Mouse (Mus musculus): ENCODE measurements around the gene Agbl3.

DNA sequence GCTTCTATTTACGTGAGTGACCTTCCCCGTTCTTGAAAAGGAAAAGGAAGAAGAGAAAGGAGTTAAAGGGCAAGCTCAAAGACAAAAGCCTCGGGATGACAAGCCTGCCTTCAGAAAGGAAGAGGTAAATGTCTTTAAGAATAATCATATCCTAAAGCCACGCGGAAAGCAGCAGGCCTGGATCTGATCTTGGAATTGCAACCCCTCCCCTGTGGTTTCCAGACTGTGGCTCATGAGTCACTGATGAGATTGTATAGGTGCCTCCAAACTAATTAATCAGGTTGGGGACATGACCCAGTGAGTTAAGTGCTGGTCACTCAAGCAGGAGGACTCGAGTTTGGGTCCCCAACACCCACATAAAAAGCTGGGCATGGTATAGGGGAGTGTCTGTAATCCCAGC is 32.4 kb upstream of the Agbl3 start:
- TF ChIP-seq CTCF (conservative IDR thresholded peaks at IDR 0.05; ENCODE audit: low read length) (no peak), POU5F1 (IDR thresholded peaks at IDR 0.05; ENCODE audit: borderline replicate concordance, low read length) (no peak)

Data from E14TG2a.4 (cell line).